Mouse (Mus musculus): ENCODE results near the gene Mfsd12.
A peak's percentile ranks its signal among the peaks of the same experiment; 100 is the strongest.

DNA sequence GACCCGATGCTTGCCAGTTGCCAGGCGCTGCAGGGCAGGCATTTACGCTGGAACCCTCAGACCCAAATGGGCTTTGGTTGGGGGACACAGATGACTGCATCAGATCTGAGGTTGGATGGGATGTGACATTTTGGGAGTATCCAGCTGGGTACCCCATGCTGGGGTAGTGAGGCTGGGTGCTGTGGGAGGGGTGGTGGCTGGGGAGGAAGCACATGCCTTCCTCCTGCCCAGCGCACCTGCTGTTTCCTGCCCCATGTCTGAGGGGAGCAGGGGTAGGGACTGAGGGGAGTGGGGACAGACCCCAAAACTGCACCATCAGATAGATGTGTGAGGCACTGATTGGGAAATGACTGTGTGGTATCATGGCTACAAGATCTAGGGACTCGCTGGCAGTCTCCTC, 39.5 kb downstream of the Mfsd12 start:
- TF ChIP-seq POLR2A (IDR thresholded peaks at IDR 0.05; ENCODE audit: insufficient read length, low read depth) (no peak), MAX (IDR thresholded peaks at IDR 0.05; ENCODE audit: low read depth) (no peak), POLR2AphosphoS2 (IDR thresholded peaks at IDR 0.05; ENCODE audit: insufficient read length, low read depth) (peak; percentile 49), USF1 (IDR thresholded peaks at IDR 0.05; ENCODE audit: low read depth) (no peak), MYOD1 (IDR thresholded peaks at IDR 0.05; ENCODE audit: control insufficient read depth in 1 of 3, insufficient read length in 2 of 3, low read depth in 2 of 3) (no peak), E2F4 (IDR thresholded peaks at IDR 0.05; ENCODE audit: insufficient read depth) (no peak), CEBPB (IDR thresholded peaks at IDR 0.05; ENCODE audit: insufficient read depth, poor library complexity, severe bottlenecking) (no peak), TCF12 (IDR thresholded peaks at IDR 0.05; ENCODE audit: insufficient read depth, poor library complexity, severe bottlenecking) (no peak)
